Mouse (Mus musculus) monocyte, adult 5-6 weeks (primary cell): Measurements from ENCODE around the gene Tnc. TPM values are rescaled to one million over a fixed set of nuclear protein-coding genes. Genes with fewer than 3 reads are reported as not detected.

Source experiments
- ATAC-seq: fragments of 153-309, 156-312 bp; replicated peaks from 2 replicates; pipeline ENCODE4 v1.8.0; 2017; ENCODE audit warnings: mild to moderate bottlenecking; ENCODE audit not compliant: low TSS enrichment, insufficient number of reproducible peaks, severe bottlenecking, poor library complexity, low FRiP score
- total RNA-seq: library from RNA; stranded (forward); fragments of 200-1000, 200-491, 200-594 nt; gene quantifications from 3 replicates; pipeline ENCODE4 v1.2.3, GENCODE M21; 2017

Gene Tnc
- total RNA-seq, 1 experiment from 2014 or later, result not detected

- ATAC-seq, result no peak
Observed at GRCm38 (mm10) chr4:64034724-64035123, 12.1 kb downstream of the Tnc start.

- ATAC-seq, result no peak
Observed at GRCm38 (mm10) chr4:64033191-64033590, 13.6 kb downstream of the Tnc start.

GRCm38 (mm10) chr4:64029486-64029885, 17.3 kb downstream of the Tnc start:
- ATAC-seq, result no peak

GRCm38 (mm10) chr4:64025591-64025990, 21.2 kb downstream of the Tnc start:
- ATAC-seq, result no peak

- ATAC-seq, result no peak
Observed at GRCm38 (mm10) chr4:64024041-64024779, 22.6 kb downstream of the Tnc start.

GRCm38 (mm10) chr4:64020930-64021589, 25.8 kb downstream of the Tnc start:
- ATAC-seq, result no peak

GRCm38 (mm10) chr4:64020151-64020550, 26.7 kb downstream of the Tnc start:
- no peak for ATAC-seq

GRCm38 (mm10) chr4:64011308-64011707, 35.5 kb downstream of the Tnc start:
- no peak for ATAC-seq

- ATAC-seq, result no peak
Observed at GRCm38 (mm10) chr4:64009936-64010335, 36.9 kb downstream of the Tnc start.

GRCm38 (mm10) chr4:64005198-64005597, 41.6 kb downstream of the Tnc start:
- ATAC-seq, result no peak

GRCm38 (mm10) chr4:64003677-64004076, 43.1 kb downstream of the Tnc start:
- ATAC-seq, result no peak

GRCm38 (mm10) chr4:64002168-64002567, 44.6 kb downstream of the Tnc start:
- no peak for ATAC-seq

GRCm38 (mm10) chr4:64000788-64001187, 46.0 kb downstream of the Tnc start:
- no peak for ATAC-seq

GRCm38 (mm10) chr4:64000293-64000692, 46.5 kb downstream of the Tnc start:
- ATAC-seq, result no peak

GRCm38 (mm10) chr4:63993462-63994113, 53.2 kb downstream of the Tnc start:
- ATAC-seq, result no peak

- ATAC-seq, result no peak
Observed at GRCm38 (mm10) chr4:63990216-63990615, 56.6 kb downstream of the Tnc start.

- ATAC-seq, result no peak
Observed at GRCm38 (mm10) chr4:63988090-63988489, 58.7 kb downstream of the Tnc start.

- ATAC-seq, result no peak
Observed at GRCm38 (mm10) chr4:63986576-63986975, 60.2 kb downstream of the Tnc start.

- no peak for ATAC-seq
Observed at GRCm38 (mm10) chr4:63983098-63983445, 63.7 kb downstream of the Tnc start.
